Mouse (Mus musculus) liver, embryonic 14.5 days (tissue): ENCODE data around the gene Tm9sf4. TPM values are rescaled to one million over a fixed set of nuclear protein-coding genes. Genes with fewer than 3 reads are reported as not detected.

ENCODE experiments used
- ATAC-seq: fragments of 200-750 bp; cut with Nextera tagmentation; 2 replicates; pipeline ENCODE4 v1.8.0; 2017; ENCODE audit warnings: moderate number of reproducible peaks, mild to moderate bottlenecking, moderate library complexity; ENCODE audit not compliant: insufficient read depth
- DNase-seq, 3 experiments: peaks; one replicate each; pipeline ENCODE4 v3.0.0-alpha.2; 2012 to 2013; ENCODE audit warnings: low read depth in 3 of 3, low spot score in 3 of 3
- H3K27ac ChIP-seq: fragments of 300-500 bp; sonication (generic); 2 replicates; pipeline ENCODE4 v1.5.1; 2014; ENCODE audit warnings: moderate library complexity, mild to moderate bottlenecking, control low read depth, inconsistent platforms
- H3K27me3 ChIP-seq: fragments of 300-500 bp; sonication (generic); 2 replicates; pipeline ENCODE4 v1.6.1; 2014; ENCODE audit warnings: mild to moderate bottlenecking, low read length, moderate library complexity; ENCODE audit not compliant: control insufficient read depth, insufficient read depth
- H3K36me3 ChIP-seq: fragments of 300-500 bp; sonication (generic); replicated peaks from 2 replicates; pipeline ENCODE4 v1.6.1; 2014; ENCODE audit warnings: low read depth; ENCODE audit not compliant: control insufficient read depth, insufficient read depth
- H3K4me1 ChIP-seq, 2 experiments: fragments of 200-500 bp in 1 of 2; fragments of 300-500 bp in 1 of 2; sonication (generic) in 1 of 2; replicated peaks; 2 replicates each; pipeline ENCODE4 v1.6.1; 2012 to 2014; ENCODE audit warnings: antibody characterized with exemption in 1 of 2, inconsistent platforms in 1 of 2, low read length in 1 of 2; ENCODE audit not compliant: control insufficient read depth in 2 of 2, insufficient read depth in 2 of 2
- H3K4me2 ChIP-seq: fragments of 300-500 bp; sonication (generic); 2 replicates; pipeline ENCODE4 v1.6.1; 2014; ENCODE audit warnings: low read depth, mild to moderate bottlenecking, control low read depth, moderate library complexity
- H3K4me3 ChIP-seq, 2 experiments: fragments of 200-500 bp in 1 of 2; fragments of 300-500 bp in 1 of 2; sonication (generic) in 1 of 2; 2 replicates each; pipeline ENCODE4 v1.5.1; 2012 to 2014; ENCODE audit warnings: low read depth in 2 of 2, low read length in 2 of 2, mild to moderate bottlenecking in 2 of 2, control low read depth in 1 of 2, inconsistent platforms in 1 of 2, moderate library complexity in 1 of 2; ENCODE audit not compliant: insufficient read depth in 1 of 2
- H3K9ac ChIP-seq: fragments of 300-500 bp; sonication (generic); replicated peaks from 2 replicates; pipeline ENCODE4 v1.6.1; 2014; ENCODE audit warnings: mild to moderate bottlenecking, control low read depth, moderate library complexity
- H3K9me3 ChIP-seq: fragments of 300-500 bp; sonication (generic); 2 replicates; pipeline ENCODE4 v1.6.1; 2016; ENCODE audit warnings: low read length, mixed read lengths; ENCODE audit not compliant: control insufficient read depth
- CTCF ChIP-seq: IDR thresholded peaks from 2 replicates; pipeline ENCODE4 v1.5.1; 2016; ENCODE audit warnings: antibody characterized with exemption, low read depth, control low read depth
- EP300 ChIP-seq: IDR thresholded peaks from 2 replicates; pipeline ENCODE4 v1.6.1; 2016; ENCODE audit warnings: antibody characterized with exemption, low read depth
- WGBS: fragments of 180-500 bp; shearing (Covaris S2); extraction: QIAGEN DNeasy Blood & Tissue Kit; methylation state at CpG from one replicate; pipeline ENCODE4 v1.1.7; 2014; ENCODE audit not compliant: insufficient replicate concordance; 5-methylcytosine and 5-hydroxymethylcytosine counted together
- polyA plus RNA-seq, 2 experiments: library from polyadenylated mRNA; depleted of rRNA in 1 of 2; stranded (reverse) in 1 of 2; unstranded in 1 of 2; fragments of >200 nt; fragmentation: Nextera tagmentation in 1 of 2; extraction: Ambion mirVana in 1 of 2; gene quantifications; 2 replicates each; pipeline versions ENCODE4 v1.2.1 to v1.2.3; 2012 to 2014

The Tm9sf4 gene
- polyA plus RNA-seq, 2 experiments: 13.0 to 23.7 TPM

DNA sequence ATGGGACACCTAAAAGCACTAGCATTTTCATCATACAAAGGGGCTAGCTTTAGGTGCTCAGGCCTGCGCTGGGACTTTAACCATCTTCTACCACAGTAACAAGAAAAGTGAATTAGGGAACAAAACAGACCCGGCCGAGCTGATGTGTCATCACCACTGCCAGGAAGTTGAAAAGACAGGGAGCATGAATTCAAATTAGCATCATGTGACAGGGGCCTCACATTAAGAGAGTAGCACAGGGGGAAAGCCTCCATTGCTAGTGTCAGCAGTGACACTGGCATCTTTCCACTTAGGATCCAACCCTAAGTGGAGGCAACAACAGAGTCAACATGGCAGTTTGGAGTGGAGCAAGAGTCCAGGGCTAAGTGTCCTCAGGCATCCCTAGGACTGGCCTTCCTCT lies 13.9 kb upstream of the Tm9sf4 start:
- H3K27me3 ChIP-seq: no peaks in the 10 kb centered on the region; the same call in none of the 2 replicates
- H3K9me3 ChIP-seq: no peaks in the 10 kb centered on the region
- TF ChIP-seq EP300 (no peak), CTCF (no peak)
- H3K36me3 ChIP-seq: no peaks in the 10 kb centered on the region
- 49% methylated on average over 3 of the region's 3 CpGs for WGBS
- DNase-seq (no peak), ATAC-seq (no peak)
- no peak overlapping the region for H3K4me2 ChIP-seq
- no peak overlapping the region for H3K9ac ChIP-seq
- no peak overlapping the region for H3K4me3 ChIP-seq
- H3K4me1 ChIP-seq: no peaks in the 10 kb centered on the region
- no peak overlapping the region for H3K27ac ChIP-seq

DNA sequence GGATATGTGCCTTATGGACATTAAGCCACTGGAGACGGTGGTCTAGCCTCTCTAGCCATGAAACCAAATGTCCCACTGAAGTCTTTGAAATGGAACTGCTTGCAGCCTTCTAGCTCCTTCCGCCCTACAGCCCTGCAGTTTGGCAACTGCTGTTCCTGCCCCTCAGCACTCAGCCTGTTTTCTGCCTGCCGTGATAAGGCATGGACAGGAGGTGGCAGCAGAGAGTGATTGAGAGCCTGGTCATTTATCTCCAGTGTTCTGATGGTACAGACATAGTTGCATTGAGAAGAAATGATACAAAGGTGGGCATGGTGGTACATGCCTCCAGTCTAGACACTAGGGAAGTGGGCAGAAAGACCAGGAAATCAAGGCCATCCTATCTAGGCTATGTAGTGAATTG lies 13.4 kb upstream of the Tm9sf4 start:
- DNase-seq (peak; percentile 35 to 48 (median 47)), ATAC-seq (peak; percentile 39; the same call in 1 of the 2 replicates)
- H3K4me3 ChIP-seq: no peak overlapping the region
- TF ChIP-seq EP300: no peak
- peak; percentile 95 for TF ChIP-seq CTCF
- H3K27ac ChIP-seq: no peak overlapping the region
- H3K4me2 ChIP-seq: no peak overlapping the region
- 15% methylated on average over 3 of the region's 3 CpGs for WGBS
- H3K36me3 ChIP-seq: no peaks in the 10 kb centered on the region
- no peaks in the 10 kb centered on the region for H3K4me1 ChIP-seq
- H3K27me3 ChIP-seq: no peaks in the 10 kb centered on the region; the same call in none of the 2 replicates
- H3K9me3 ChIP-seq: no peaks in the 10 kb centered on the region
- H3K9ac ChIP-seq: no peak overlapping the region

DNA sequence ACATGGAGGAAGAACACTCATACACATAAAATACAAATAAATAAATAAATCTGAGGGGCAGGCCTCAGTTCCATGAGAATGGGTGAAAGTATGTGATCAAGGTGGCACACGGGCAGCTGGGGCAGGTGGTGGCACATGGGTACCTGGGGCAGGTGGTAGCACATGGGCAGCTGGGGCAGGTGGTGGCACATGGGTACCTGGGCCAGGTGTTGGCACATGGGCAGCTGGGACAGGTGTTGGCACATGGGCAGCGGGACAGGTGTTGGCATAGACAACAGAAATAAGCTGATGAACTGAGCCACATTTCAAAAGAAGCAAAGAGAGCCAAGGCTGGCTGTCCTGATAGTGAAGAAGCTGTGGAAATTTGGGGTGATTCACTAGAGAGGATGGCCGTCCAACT lies 11.4 kb upstream of the Tm9sf4 start:
- H3K9me3 ChIP-seq: no peaks in the 10 kb centered on the region
- DNase-seq (no peak), ATAC-seq (no peak)
- WGBS: 62% methylated on average over 3 of the region's 3 CpGs
- H3K4me1 ChIP-seq: no peaks in the 10 kb centered on the region
- no peak overlapping the region for H3K9ac ChIP-seq
- H3K27me3 ChIP-seq: no peaks in the 10 kb centered on the region; the same call in none of the 2 replicates
- H3K4me2 ChIP-seq: no peak overlapping the region
- no peak overlapping the region for H3K4me3 ChIP-seq
- TF ChIP-seq CTCF (no peak), EP300 (no peak)
- H3K27ac ChIP-seq: no peak overlapping the region
- no peaks in the 10 kb centered on the region for H3K36me3 ChIP-seq

DNA sequence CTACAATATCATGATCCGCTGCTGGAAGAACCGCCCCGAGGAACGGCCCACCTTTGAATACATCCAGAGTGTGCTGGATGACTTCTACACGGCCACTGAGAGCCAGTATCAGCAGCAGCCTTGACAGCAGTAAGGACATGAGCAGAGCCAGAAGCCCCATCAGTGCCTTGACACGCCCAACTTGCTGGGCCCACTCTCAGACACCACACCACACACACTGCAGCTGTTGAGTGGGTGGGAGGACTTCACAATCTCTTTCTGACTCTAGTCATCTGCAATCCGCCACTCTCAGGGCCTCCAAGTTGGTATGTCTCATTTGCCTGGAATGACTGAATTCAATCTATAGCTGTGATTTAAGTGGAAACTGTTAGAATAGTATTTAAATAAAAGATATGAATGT lies 10.1 kb upstream of the Tm9sf4 start:
- Histone ChIP-seq H3K4me1 (no peaks in the 10 kb centered on the region), H3K4me2 (no peak overlapping the region), H3K27me3 (no peaks in the 10 kb centered on the region; the same call in none of the 2 replicates), H3K27ac (no peak overlapping the region), H3K9me3 (no peaks in the 10 kb centered on the region), H3K36me3 (no peaks in the 10 kb centered on the region), H3K4me3 (no peak overlapping the region), H3K9ac (no peak overlapping the region)
- ATAC-seq (no peak), DNase-seq (no peak)
- WGBS: 46% methylated on average over 7 of the region's 7 CpGs
- no peak for TF ChIP-seq EP300
- no peak for TF ChIP-seq CTCF

DNA sequence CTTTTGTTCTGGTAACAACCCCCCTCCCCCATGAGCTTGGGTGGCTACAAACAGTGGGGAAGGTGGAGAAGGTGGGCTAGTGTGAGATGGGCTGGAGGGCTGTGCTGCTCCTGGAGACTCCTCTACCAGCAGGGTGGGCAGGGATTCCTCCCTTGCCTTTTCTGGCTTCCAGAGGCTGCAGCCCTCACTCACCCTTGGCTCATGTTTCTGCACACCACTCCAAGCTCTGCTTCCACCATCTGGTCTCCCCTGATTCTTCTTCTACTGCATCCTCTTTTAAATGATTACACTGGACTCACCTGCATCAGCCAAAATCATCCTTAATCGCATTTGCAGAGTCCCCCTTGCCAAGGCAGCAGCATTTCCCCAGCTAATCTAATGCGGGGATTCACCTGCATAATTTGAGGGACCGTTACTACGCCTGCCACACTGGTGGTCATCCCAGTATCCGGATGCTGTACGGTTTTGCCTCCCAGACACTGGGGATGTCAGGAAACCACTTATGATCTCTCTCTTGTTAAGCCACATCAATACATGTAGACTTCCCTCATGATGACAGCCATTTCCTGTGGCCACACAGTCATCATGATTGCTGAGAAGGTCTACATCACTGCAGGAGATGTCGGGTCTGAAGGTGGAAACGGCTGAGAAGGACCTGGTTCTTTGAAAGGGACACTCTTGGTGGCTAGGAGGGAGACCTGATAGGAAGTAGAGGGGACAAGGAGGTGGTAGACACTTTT lies 9.0 kb upstream of the Tm9sf4 start:
- H3K9me3 ChIP-seq: no peaks in the 10 kb centered on the region
- no peak for DNase-seq
- H3K4me3 ChIP-seq: no peak overlapping the region
- H3K27me3 ChIP-seq: no peaks in the 10 kb centered on the region; the same call in none of the 2 replicates
- no peak for ATAC-seq
- H3K4me2 ChIP-seq: no peak overlapping the region
- no peak overlapping the region for H3K27ac ChIP-seq
- WGBS: 20% methylated on average over 8 of the region's 8 CpGs
- H3K9ac ChIP-seq: no peak overlapping the region
- TF ChIP-seq EP300 (no peak), CTCF (no peak)
- no peaks in the 10 kb centered on the region for H3K36me3 ChIP-seq
- H3K4me1 ChIP-seq: no peaks in the 10 kb centered on the region
